Mouse (Mus musculus) layer of hippocampus, postnatal 10 days (tissue): Measurements from ENCODE around the gene Stox2. TPM values are rescaled to one million over a fixed set of nuclear protein-coding genes. Genes with fewer than 3 reads are reported as not detected.

Source experiments
- DNase-seq, 2 experiments: peaks; one replicate each; pipeline ENCODE4 v3.0.0; 2021; ENCODE audit warnings: low spot score in 2 of 2
- total RNA-seq, 2 experiments: library from RNA; stranded (reverse); gene quantifications; 2 replicates each; pipeline ENCODE4 v1.2.3; 2021

The Stox2 gene
- total RNA-seq, 2 experiments from 2014 or later = 88.8 to 94.2 TPM

GRCm38 (mm10) chr8:47305880-47306279, 140.3 kb downstream of the Stox2 start:
- no peak for DNase-seq

GRCm38 (mm10) chr8:47298460-47298859, 147.7 kb downstream of the Stox2 start:
- no peak for DNase-seq

- no peak for DNase-seq
Measured at GRCm38 (mm10) chr8:47289641-47290040, 156.5 kb downstream of the Stox2 start.

- DNase-seq = peak; percentile 63 to 73
Measured at GRCm38 (mm10) chr8:47288866-47289541, 157.2 kb downstream of the Stox2 start.

- DNase-seq = peak; percentile 74 to 81
Measured at GRCm38 (mm10) chr8:47288131-47288865, 157.9 kb downstream of the Stox2 start.

- peak; percentile 65 to 68 for DNase-seq
Measured at GRCm38 (mm10) chr8:47287641-47288130, 158.5 kb downstream of the Stox2 start.

GRCm38 (mm10) chr8:47287201-47287621, 159.0 kb downstream of the Stox2 start:
- DNase-seq = peak; percentile 42 to 53

GRCm38 (mm10) chr8:47286081-47286700, 160.0 kb downstream of the Stox2 start:
- DNase-seq = no peak

GRCm38 (mm10) chr8:47285435-47285834, 160.7 kb downstream of the Stox2 start:
- no peak for DNase-seq

GRCm38 (mm10) chr8:47284329-47285326, 161.5 kb downstream of the Stox2 start:
- DNase-seq = no peak

GRCm38 (mm10) chr8:47279898-47280297, 166.3 kb downstream of the Stox2 start:
- no peak for DNase-seq

GRCm38 (mm10) chr8:47278211-47278610, 168.0 kb downstream of the Stox2 start:
- DNase-seq = no peak

- DNase-seq = no peak
Measured at GRCm38 (mm10) chr8:47268931-47269330, 177.2 kb downstream of the Stox2 start.

- peak; percentile 36 to 39 for DNase-seq
Measured at GRCm38 (mm10) chr8:47268062-47268822, 177.9 kb downstream of the Stox2 start.

GRCm38 (mm10) chr8:47263070-47263843, 182.9 kb downstream of the Stox2 start:
- no peak for DNase-seq

GRCm38 (mm10) chr8:47260751-47261474, 185.2 kb downstream of the Stox2 start:
- no peak for DNase-seq

- DNase-seq = no peak
Measured at GRCm38 (mm10) chr8:47250832-47251231, 195.3 kb downstream of the Stox2 start.

- no peak for DNase-seq
Measured at GRCm38 (mm10) chr8:47245116-47245515, 201.0 kb downstream of the Stox2 start.
